Mouse (Mus musculus) B cell, adult 2 months (primary cell): ENCODE data around the gene Fam189a1.

Source experiments
- DNase-seq, 2 experiments: peaks; one replicate each; pipeline ENCODE4 v3.0.0; 2022

Gene Fam189a1

GRCm38 (mm10) chr7:64709520-64710262, 446.7 kb downstream of the Fam189a1 start:
- no peak for DNase-seq

- DNase-seq, result no peak
Observed at GRCm38 (mm10) chr7:64708176-64708575, 448.2 kb downstream of the Fam189a1 start.
